Mouse (Mus musculus) midbrain, embryonic 15.5 days (tissue): ENCODE results near the gene Cadps2. TPM values are rescaled to one million over a fixed set of nuclear protein-coding genes. Genes with fewer than 3 reads are reported as not detected.

Experiments
- ATAC-seq: fragments of 200-750 bp; cut with Nextera tagmentation; replicated peaks from 2 replicates; pipeline ENCODE4 v1.8.0; 2017; ENCODE audit warnings: moderate TSS enrichment
- H3K27ac ChIP-seq: fragments of 300-500 bp; sonication (generic); 2 replicates; pipeline ENCODE4 v1.5.1; 2015; ENCODE audit warnings: mild to moderate bottlenecking, inconsistent platforms
- H3K27me3 ChIP-seq: fragments of 300-500 bp; sonication (generic); replicated peaks from 2 replicates; pipeline ENCODE4 v1.6.1; 2015; ENCODE audit warnings: inconsistent platforms
- H3K36me3 ChIP-seq: fragments of 300-500 bp; sonication (generic); replicated peaks from 2 replicates; pipeline ENCODE4 v1.6.1; 2015; ENCODE audit warnings: inconsistent platforms
- H3K4me1 ChIP-seq: fragments of 300-500 bp; sonication (generic); 2 replicates; pipeline ENCODE4 v1.6.1; 2015; ENCODE audit warnings: inconsistent platforms
- H3K4me2 ChIP-seq: fragments of 300-500 bp; sonication (generic); 2 replicates; pipeline ENCODE4 v1.6.1; 2015; ENCODE audit warnings: inconsistent platforms, mild to moderate bottlenecking, moderate library complexity
- H3K4me3 ChIP-seq: fragments of 300-500 bp; sonication (generic); 2 replicates; pipeline ENCODE4 v1.5.1; 2015; ENCODE audit warnings: mild to moderate bottlenecking, inconsistent platforms
- H3K9ac ChIP-seq: fragments of 300-500 bp; sonication (generic); 2 replicates; pipeline ENCODE4 v1.6.1; 2015; ENCODE audit warnings: mild to moderate bottlenecking, inconsistent platforms
- H3K9me3 ChIP-seq: fragments of 300-500 bp; sonication (generic); 2 replicates; pipeline ENCODE4 v1.6.1; 2016; ENCODE audit warnings: inconsistent platforms
- WGBS: fragments of 180-500 bp; shearing (Covaris S2); methylation state at CpG from one replicate; pipeline ENCODE4 v1.1.7; 2015; ENCODE audit warnings: mixed read lengths; 5-methylcytosine and 5-hydroxymethylcytosine counted together
- polyA plus RNA-seq: library from polyadenylated mRNA; unstranded; fragments of >200 nt; fragmentation: Nextera tagmentation; extraction: Ambion mirVana; gene quantifications from 2 replicates; pipeline ENCODE4 v1.2.1, GENCODE M21; 2015

The Cadps2 gene
- polyA plus RNA-seq, 1 experiment from 2014 or later = 7.9 TPM

DNA sequence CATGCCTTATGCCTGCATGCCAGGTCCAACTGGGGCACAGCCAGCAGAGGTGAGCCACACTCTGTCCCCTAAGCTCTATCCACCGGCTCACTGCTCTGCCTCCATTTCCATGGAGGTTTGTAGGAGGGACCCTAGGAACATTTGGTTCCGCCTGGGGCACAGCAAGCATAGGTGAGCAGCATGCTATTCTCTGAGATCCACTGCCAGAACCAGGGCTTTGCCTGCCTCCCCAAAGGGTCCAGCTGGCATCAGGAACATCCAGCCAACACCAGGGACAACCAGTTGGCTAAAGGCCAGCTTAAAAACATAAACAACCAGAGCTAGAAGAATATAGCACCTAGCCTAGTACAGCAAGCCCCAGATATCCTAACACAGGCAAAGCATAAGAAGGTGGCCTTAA lies 540.6 kb downstream of the Cadps2 start:
- H3K27ac ChIP-seq = no peak overlapping the region
- ATAC-seq = no peak
- 83% methylated on average over 2 of the region's 2 CpGs for WGBS
- H3K4me2 ChIP-seq = no peak overlapping the region
- no peak overlapping the region for H3K4me3 ChIP-seq
- H3K27me3 ChIP-seq = no peaks in the 10 kb centered on the region
- H3K9me3 ChIP-seq = no peaks in the 10 kb centered on the region
- no peak overlapping the region for H3K9ac ChIP-seq
- H3K36me3 ChIP-seq = no peaks in the 10 kb centered on the region
- no peaks in the 10 kb centered on the region for H3K4me1 ChIP-seq

DNA sequence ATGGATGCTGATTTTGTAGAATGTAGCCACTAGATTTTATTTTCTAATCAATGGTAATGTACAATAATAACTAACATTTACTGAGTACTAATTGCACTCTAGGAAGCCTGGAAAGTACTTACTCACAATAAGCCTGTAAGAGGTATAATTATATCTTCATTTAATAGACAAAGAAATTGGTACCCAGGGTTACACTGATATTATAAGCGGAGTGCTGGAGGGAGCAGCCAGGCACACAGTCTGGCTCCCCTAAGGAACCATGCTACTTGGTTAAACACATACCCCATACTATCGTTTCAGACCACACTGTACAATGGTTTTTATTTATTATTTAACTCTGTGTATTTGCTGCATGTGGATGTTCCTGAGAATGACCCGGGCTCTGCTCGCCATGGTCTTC lies 544.5 kb downstream of the Cadps2 start:
- H3K36me3 ChIP-seq = no peaks in the 10 kb centered on the region
- H3K27ac ChIP-seq = no peak overlapping the region
- no peak overlapping the region for H3K9ac ChIP-seq
- H3K4me2 ChIP-seq = no peak overlapping the region
- no peaks in the 10 kb centered on the region for H3K9me3 ChIP-seq
- no peak overlapping the region for H3K4me3 ChIP-seq
- no peak for ATAC-seq
- H3K4me1 ChIP-seq = no peaks in the 10 kb centered on the region
- no peaks in the 10 kb centered on the region for H3K27me3 ChIP-seq
- 91% methylated on average over 4 of the region's 4 CpGs for WGBS

DNA sequence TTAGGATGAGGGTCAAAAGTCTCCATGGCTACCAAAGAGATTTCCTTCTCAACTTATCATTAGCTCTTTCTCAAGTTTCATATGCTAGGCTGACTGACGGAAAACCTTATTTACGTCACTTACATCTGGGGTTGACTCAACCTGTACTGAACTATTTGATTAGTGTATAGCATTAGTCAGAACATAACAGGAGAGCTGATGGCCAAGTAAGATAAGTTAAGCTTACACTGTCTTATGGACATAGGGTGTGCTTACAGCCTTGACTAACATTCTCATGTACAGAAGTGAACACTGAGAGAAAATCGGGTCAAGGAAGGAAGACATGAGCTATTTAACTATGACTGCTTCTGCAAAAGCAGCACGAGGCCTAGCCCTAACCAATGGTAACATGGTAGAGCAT lies 550.5 kb downstream of the Cadps2 start:
- no peak overlapping the region for H3K27ac ChIP-seq
- H3K9me3 ChIP-seq = no peaks in the 10 kb centered on the region
- ATAC-seq = no peak
- H3K4me3 ChIP-seq = no peak overlapping the region
- H3K4me1 ChIP-seq = no peaks in the 10 kb centered on the region
- no peak overlapping the region for H3K4me2 ChIP-seq
- H3K27me3 ChIP-seq = peaks cover 13% of the 10 kb centered on the region
- H3K9ac ChIP-seq = no peak overlapping the region
- no peaks in the 10 kb centered on the region for H3K36me3 ChIP-seq
- WGBS = 87% methylated on average over 4 of the region's 4 CpGs

DNA sequence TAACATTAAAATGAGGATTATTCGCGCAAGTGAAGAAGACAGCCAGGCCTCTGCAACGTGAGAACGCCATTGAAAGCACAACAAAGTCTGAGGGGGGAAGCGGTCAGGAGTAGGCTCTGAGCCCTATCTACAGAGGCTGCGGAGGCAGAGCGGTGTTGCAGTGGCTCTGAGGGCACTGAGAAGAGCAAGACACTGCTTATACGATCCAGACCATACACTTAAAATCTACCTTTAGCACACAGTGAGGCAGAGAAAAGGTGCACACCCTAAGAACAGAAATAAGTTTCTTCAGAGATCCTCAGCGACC lies 557.8 kb downstream of the Cadps2 start:
- no peaks in the 10 kb centered on the region for H3K9me3 ChIP-seq
- H3K27me3 ChIP-seq = peaks cover 57% of the 10 kb centered on the region
- H3K36me3 ChIP-seq = no peaks in the 10 kb centered on the region
- no peak overlapping the region for H3K4me2 ChIP-seq
- 37% methylated on average over 9 of the region's 9 CpGs for WGBS
- no peak for ATAC-seq
- H3K27ac ChIP-seq = no peak overlapping the region
- no peak overlapping the region for H3K9ac ChIP-seq
- H3K4me3 ChIP-seq = no peak overlapping the region
- H3K4me1 ChIP-seq = no peaks in the 10 kb centered on the region

DNA sequence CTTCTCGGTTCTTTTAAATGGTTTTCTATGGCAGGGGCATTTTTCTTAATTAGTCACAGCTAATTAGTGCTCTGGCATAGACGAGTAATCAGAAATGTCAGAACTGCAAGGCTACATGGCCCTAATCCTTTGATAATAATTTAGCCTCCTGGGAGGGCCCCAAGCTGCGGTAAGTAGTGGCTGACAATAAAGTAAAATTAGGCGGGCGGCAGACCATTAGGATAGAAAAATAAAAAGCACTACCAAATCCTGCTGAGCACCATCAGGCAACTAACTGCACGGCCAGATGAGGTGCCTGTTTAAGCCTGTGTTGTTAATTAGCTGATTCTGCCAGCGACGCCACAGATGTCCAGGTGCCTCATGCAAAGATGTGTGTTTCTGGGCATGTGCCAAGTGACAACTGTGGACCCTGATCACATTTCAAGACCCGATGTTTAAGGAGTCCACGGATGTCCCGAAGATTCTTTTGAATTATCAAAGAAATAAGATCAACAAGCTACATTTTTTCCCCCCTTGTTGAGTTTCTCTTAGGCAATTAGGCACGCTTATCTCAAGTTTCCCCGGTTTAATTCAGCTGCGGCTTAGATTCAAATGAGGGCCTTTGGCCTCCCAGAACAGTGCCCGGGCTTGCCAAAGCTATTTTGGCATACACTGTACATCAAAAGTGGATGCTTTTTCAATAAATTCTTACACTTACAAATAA lies 558.3 kb downstream of the Cadps2 start:
- ATAC-seq = peak; percentile 81
- Histone ChIP-seq H3K27ac (no peak overlapping the region), H3K4me2 (no peak overlapping the region), H3K4me1 (no peaks in the 10 kb centered on the region), H3K9me3 (no peaks in the 10 kb centered on the region), H3K36me3 (no peaks in the 10 kb centered on the region), H3K9ac (no peak overlapping the region), H3K27me3 (peaks cover 62% of the 10 kb centered on the region), H3K4me3 (no peak overlapping the region)
- WGBS = 14% methylated on average over 15 of the region's 15 CpGs

DNA sequence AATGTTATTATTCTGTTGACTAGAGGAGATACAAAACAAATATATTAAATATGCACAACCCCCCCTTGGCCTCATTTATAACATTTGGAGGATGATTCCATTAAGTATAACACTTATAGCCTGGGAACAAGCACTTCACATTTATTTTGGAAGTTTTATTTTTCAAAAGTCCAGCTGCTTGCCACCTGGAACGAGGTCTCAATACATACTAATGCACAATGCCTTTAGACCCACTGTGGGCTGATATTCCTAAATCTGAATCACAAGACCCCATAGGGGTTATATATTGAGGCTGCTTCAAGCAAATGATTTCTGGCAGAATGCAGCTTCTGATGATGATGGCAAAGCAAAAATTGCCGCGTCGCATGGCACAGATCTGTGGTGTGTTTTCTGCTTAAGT lies 565.7 kb downstream of the Cadps2 start:
- H3K4me2 ChIP-seq = no peak overlapping the region; the same call in 1 of the 2 replicates
- no peaks in the 10 kb centered on the region for H3K9me3 ChIP-seq
- ATAC-seq = no peak
- H3K9ac ChIP-seq = no peak overlapping the region
- 25% methylated on average over 4 of the region's 4 CpGs for WGBS
- H3K4me3 ChIP-seq = no peak overlapping the region
- peaks cover 5% of the 10 kb centered on the region; the same call in 1 of the 2 replicates for H3K4me1 ChIP-seq
- H3K27ac ChIP-seq = no peak overlapping the region
- peaks cover 74% of the 10 kb centered on the region for H3K27me3 ChIP-seq
- H3K36me3 ChIP-seq = no peaks in the 10 kb centered on the region

DNA sequence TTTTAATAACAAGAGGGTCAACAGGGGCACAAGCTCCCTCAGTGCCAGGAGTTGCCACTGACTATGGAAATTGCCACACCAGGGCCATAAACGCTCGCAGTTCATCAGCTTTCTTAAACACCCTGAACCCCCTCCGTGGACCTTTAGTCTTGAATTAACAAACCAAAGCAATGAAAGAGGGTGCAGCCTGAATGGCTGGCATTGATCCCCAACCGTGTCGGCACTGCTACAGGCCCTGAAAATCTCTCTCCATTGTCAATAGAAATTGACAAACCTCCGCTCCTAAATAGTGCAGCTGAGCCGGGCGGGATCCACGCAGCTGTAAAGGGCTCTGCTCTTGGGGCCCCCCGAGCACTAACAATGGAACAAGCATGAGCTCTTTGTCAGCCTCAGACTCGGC lies 566.2 kb downstream of the Cadps2 start:
- Histone ChIP-seq H3K9ac (no peak overlapping the region), H3K27ac (no peak overlapping the region), H3K36me3 (no peaks in the 10 kb centered on the region), H3K4me3 (no peak overlapping the region), H3K4me1 (peaks cover 5% of the 10 kb centered on the region; the same call in 1 of the 2 replicates), H3K9me3 (no peaks in the 10 kb centered on the region), H3K4me2 (peak overlapping the region; percentile 5; the same call in 1 of the 2 replicates), H3K27me3 (peaks cover 74% of the 10 kb centered on the region)
- WGBS = 2% methylated on average over 11 of the region's 11 CpGs
- peak; percentile 78; the same call in 1 of the 2 replicates for ATAC-seq

DNA sequence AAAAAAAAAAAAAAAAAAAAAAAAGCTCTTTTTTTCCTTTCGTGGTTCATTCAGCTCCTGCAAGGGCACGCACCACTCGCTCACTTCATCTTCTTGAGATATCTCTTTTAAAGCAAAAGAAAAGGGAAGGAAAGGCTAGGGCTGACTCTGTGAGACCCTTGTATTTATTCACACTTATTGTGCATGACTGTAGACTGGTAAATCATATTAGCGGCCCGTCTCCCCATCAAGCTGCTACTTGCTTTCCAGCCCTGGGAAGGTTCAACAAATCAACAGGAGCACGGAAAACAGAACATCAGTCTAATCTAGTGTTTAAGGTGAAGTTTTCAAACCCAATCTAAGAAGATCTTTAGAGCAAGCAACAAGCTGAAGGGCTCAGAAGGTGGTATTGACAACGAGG lies 566.7 kb downstream of the Cadps2 start:
- WGBS = 9% methylated on average over 7 of the region's 7 CpGs
- Histone ChIP-seq H3K4me1 (peaks cover 5% of the 10 kb centered on the region; the same call in 1 of the 2 replicates), H3K36me3 (no peaks in the 10 kb centered on the region), H3K4me2 (no peak overlapping the region), H3K27me3 (peaks cover 77% of the 10 kb centered on the region), H3K4me3 (no peak overlapping the region), H3K9ac (no peak overlapping the region), H3K9me3 (no peaks in the 10 kb centered on the region), H3K27ac (no peak overlapping the region)
- no peak for ATAC-seq

DNA sequence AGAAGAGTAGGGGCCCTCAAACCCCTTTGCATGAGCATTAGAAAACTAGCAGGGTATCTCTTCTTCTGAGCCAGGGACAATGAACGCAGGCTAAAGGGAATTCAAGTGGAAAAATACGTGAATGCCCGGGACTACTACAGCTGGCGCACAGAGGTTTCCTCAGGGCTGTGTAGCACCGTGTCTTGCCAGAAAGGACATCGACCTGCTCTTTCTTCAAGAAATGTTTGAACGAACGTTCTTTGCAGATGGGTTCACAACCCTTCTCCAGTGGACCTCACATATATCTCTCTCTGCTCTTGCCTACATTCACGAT lies 578.5 kb downstream of the Cadps2 start:
- Histone ChIP-seq H3K4me3 (peak overlapping the region; percentile 0; the same call in 1 of the 2 replicates), H3K27me3 (peaks cover 88% of the 10 kb centered on the region), H3K4me2 (peak overlapping the region; percentile 26), H3K36me3 (no peaks in the 10 kb centered on the region), H3K9me3 (no peaks in the 10 kb centered on the region), H3K9ac (no peak overlapping the region), H3K27ac (no peak overlapping the region), H3K4me1 (peaks cover 6% of the 10 kb centered on the region)
- no peak for ATAC-seq
- 4% methylated on average over 9 of the region's 9 CpGs for WGBS

DNA sequence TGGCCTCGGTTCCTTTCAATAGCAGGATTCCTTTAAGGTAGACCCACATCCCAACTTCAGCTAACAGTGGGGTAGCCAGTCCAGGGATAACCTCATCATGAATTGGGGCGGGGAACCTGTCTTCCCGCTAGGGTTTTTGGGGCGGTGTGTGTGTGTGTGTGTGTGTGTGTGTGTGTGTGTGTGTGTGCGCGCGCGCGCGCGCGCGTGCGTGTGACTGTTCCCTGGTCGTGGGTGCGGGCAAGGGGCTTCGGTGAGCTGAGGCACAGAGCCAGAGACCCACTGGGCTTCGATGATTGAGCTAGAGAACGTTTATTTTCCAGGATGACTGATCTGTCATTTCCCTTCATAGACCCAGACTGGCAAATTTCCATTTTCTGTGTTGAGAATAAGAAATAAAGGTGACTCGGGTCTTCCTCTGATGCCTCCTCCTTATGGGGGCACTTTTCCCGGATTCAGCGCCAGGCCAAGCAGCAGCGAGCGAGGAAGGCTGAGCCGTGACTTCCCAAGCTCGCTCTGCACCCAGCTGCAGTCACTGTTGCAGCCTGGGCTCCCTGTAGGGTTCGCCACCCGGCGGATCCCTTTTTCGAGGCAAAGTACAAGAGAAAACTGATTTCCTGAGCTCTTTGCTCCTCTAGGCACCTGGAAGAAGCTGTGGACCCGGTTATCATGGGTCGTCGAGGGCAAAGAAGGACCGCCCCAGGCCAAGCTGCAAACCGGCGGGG lies 579.0 kb downstream of the Cadps2 start:
- Histone ChIP-seq H3K4me2 (peak overlapping the region; percentile 26), H3K4me3 (peak overlapping the region; percentile 0; the same call in 1 of the 2 replicates), H3K36me3 (no peaks in the 10 kb centered on the region), H3K27me3 (peaks cover 89% of the 10 kb centered on the region), H3K27ac (no peak overlapping the region), H3K9me3 (no peaks in the 10 kb centered on the region), H3K9ac (no peak overlapping the region), H3K4me1 (peaks cover 6% of the 10 kb centered on the region)
- 2% methylated on average over 36 of the region's 36 CpGs for WGBS
- no peak for ATAC-seq

DNA sequence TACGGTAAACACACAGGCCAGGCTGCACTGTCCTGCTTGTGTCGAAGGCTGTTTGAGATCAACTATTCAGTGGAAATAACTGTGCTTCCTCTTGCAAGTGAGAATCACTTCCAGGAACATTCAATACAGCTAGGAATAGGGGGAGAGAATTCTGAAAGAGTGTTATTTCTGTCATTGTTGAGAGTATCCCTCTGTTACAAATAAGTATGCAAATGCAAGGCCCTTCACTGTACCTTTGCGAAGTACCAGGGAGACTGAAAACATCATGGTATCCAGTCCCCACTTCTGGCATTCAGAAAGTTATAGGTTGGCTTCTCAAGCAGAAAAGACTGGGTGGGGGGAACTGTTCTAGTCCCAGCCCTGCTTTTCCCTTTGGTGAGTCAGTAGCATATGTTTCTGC lies 581.2 kb downstream of the Cadps2 start:
- H3K27me3 ChIP-seq = peaks cover 85% of the 10 kb centered on the region
- no peak overlapping the region for H3K9ac ChIP-seq
- WGBS = 35% methylated on average over 3 of the region's 3 CpGs
- H3K4me1 ChIP-seq = peaks cover 6% of the 10 kb centered on the region
- H3K4me3 ChIP-seq = no peak overlapping the region
- H3K27ac ChIP-seq = no peak overlapping the region
- no peak overlapping the region for H3K4me2 ChIP-seq
- ATAC-seq = no peak
- H3K9me3 ChIP-seq = no peaks in the 10 kb centered on the region
- H3K36me3 ChIP-seq = no peaks in the 10 kb centered on the region

DNA sequence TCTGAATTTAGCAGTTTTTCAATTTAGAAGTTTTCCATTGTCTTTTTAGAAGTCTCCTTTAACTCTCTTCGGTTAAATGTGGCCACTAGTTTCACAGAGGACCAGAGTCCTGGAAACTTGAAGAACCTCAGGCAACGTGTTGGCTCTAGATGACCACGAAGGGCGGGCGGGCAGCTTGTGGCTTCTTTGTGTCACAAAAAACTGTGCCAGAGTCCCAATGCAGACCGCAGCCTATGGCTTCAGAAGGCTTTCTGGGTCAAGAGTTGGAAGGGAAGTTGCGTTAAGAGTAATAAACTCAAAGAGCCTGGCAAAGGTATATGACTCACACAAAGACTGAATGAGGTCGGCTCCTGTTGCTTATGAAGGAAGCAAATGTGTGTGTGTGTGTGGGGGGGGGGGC lies 584.1 kb downstream of the Cadps2 start:
- no peak overlapping the region for H3K27ac ChIP-seq
- no peak overlapping the region for H3K4me2 ChIP-seq
- no peaks in the 10 kb centered on the region for H3K36me3 ChIP-seq
- H3K9ac ChIP-seq = no peak overlapping the region
- H3K9me3 ChIP-seq = no peaks in the 10 kb centered on the region
- no peaks in the 10 kb centered on the region; the same call in 1 of the 2 replicates for H3K4me1 ChIP-seq
- H3K4me3 ChIP-seq = no peak overlapping the region
- H3K27me3 ChIP-seq = peaks cover 76% of the 10 kb centered on the region
- ATAC-seq = no peak
- WGBS = 20% methylated on average over 8 of the region's 8 CpGs

DNA sequence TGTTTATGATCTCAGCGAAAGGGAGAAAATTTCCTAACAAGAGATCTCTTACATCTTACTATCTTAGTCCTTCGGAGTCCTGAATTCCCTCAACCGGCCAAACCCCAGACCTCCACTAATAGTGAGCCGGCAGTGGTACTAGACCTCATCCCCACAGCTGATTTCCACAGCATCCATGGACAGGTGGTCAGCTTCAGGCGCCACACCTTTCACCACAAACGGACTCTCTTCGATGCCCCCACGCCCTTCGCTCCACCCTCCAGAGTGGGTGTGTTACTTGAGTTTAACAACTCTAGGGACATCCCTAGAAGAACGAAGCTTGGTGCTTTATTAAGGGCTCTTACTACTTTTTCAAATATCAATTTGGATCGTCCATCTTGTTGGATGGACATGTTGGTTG lies 584.6 kb downstream of the Cadps2 start:
- Histone ChIP-seq H3K4me3 (no peak overlapping the region), H3K4me1 (peaks cover under 1% of the 10 kb centered on the region), H3K4me2 (no peak overlapping the region), H3K36me3 (no peaks in the 10 kb centered on the region), H3K27me3 (peaks cover 77% of the 10 kb centered on the region), H3K9me3 (no peaks in the 10 kb centered on the region), H3K9ac (no peak overlapping the region), H3K27ac (no peak overlapping the region)
- WGBS = 15% methylated on average over 11 of the region's 11 CpGs
- no peak for ATAC-seq
